Mouse (Mus musculus) C2C12 (cell line): ENCODE measurements around the gene Atp11a. TPM values are rescaled to one million over a fixed set of nuclear protein-coding genes. Genes with fewer than 3 reads are reported as not detected.
A peak's percentile ranks its signal among the peaks of the same experiment; 100 is the strongest.

Experiments used
- H3K27me3 ChIP-seq: one replicate; pipeline ENCODE4 v1.6.1; 2011; ENCODE audit not compliant: control insufficient read depth, insufficient read depth, insufficient read length
- H3K36me3 ChIP-seq: one replicate; pipeline ENCODE4 v1.6.1; 2011; ENCODE audit not compliant: control insufficient read depth, insufficient read depth
- H3K4me3 ChIP-seq: one replicate; pipeline ENCODE4 v1.5.1; 2011; ENCODE audit warnings: mild to moderate bottlenecking, control low read depth; ENCODE audit not compliant: poor library complexity, insufficient read depth, severe bottlenecking
- H3K79me2 ChIP-seq: one replicate; pipeline ENCODE4 v1.6.1; 2011; ENCODE audit not compliant: control insufficient read depth, insufficient read depth
- H3K79me3 ChIP-seq: one replicate; pipeline ENCODE4 v1.6.1; 2011; ENCODE audit warnings: low read depth, control low read depth
- H3ac ChIP-seq: one replicate; pipeline ENCODE3; 2011; ENCODE audit warnings: low read depth; ENCODE audit not compliant: control insufficient read depth, insufficient read length
- CEBPB ChIP-seq: IDR thresholded peaks from one replicate; pipeline ENCODE4 v1.6.1; 2011; ENCODE audit warnings: low read depth, mild to moderate bottlenecking, control low read depth, moderate library complexity
- CTCF ChIP-seq: IDR thresholded peaks from one replicate; pipeline ENCODE4 v1.5.1; 2011; ENCODE audit not compliant: control insufficient read depth, insufficient read depth, insufficient read length
- FOSL1 ChIP-seq: IDR thresholded peaks from one replicate; pipeline ENCODE4 v1.8.0; 2011; ENCODE audit warnings: mild to moderate bottlenecking, low read length; ENCODE audit not compliant: poor library complexity, insufficient read depth, severe bottlenecking
- MAX ChIP-seq: IDR thresholded peaks from one replicate; pipeline ENCODE4 v1.6.1; 2011; ENCODE audit warnings: mild to moderate bottlenecking, control low read depth
- MYOD1 ChIP-seq: IDR thresholded peaks from one replicate; pipeline ENCODE4 v1.6.1; 2011; ENCODE audit warnings: low read depth; ENCODE audit not compliant: control insufficient read depth, insufficient read length
- MYOG ChIP-seq: IDR thresholded peaks from one replicate; pipeline ENCODE4 v1.6.1; 2011; ENCODE audit not compliant: control insufficient read depth, insufficient read length; ENCODE audit errors: extremely low read depth
- USF1 ChIP-seq: IDR thresholded peaks from one replicate; pipeline ENCODE4 v1.6.1; 2011; ENCODE audit warnings: low read depth, mild to moderate bottlenecking, control low read depth, moderate library complexity
- long read RNA-seq, 2 experiments: library from polyadenylated mRNA; unstranded; transcript quantifications; one replicate each; pipeline ENCODE4 v2.0.0; 2019 to 2020
- polyA plus RNA-seq: library from polyadenylated mRNA; unstranded; fragments of >200 nt; fragmentation: generic; extraction: Trizol; gene quantifications from one replicate; pipeline ENCODE4 v1.2.1, GENCODE M21; 2012; ENCODE audit warnings: missing spikeins

The Atp11a gene
- 16.6 TPM for polyA plus RNA-seq
- long read RNA-seq, experiment 1, partial matches to known transcripts, result 1 of 6 reads
- long read RNA-seq, experiment 1, other reads (novel, unspliced or antisense), result 5 of 6 reads
- long read RNA-seq, experiment 2, full-length matches to known transcripts, result 1 of 20 reads
- long read RNA-seq, experiment 2, partial matches to known transcripts, result 16 of 20 reads
- long read RNA-seq, experiment 2, other reads (novel, unspliced or antisense), result 3 of 20 reads

- TF ChIP-seq CEBPB, result no peak
- TF ChIP-seq MYOG, result no peak
- no peak for TF ChIP-seq MYOD1
- no peak for TF ChIP-seq USF1
- TF ChIP-seq CTCF, result no peak
- no peak for TF ChIP-seq FOSL1
- no peak for TF ChIP-seq MAX
- no peaks in the 10 kb centered on the region for H3K36me3 ChIP-seq
- peaks cover 5% of the 10 kb centered on the region for H3K79me2 ChIP-seq
- H3K4me3 ChIP-seq, result peak within 1 kb of the TSS; percentile 51
- peaks cover 4% of the 10 kb centered on the region for H3K27me3 ChIP-seq
- peak within 1 kb of the TSS; percentile 98 for H3ac ChIP-seq
- H3K79me3 ChIP-seq, result peaks cover 1% of the 10 kb centered on the region
Observed at GRCm38 (mm10) chr8:12756391-12757157, at the start of gene Atp11a. TSS of gene Atp11a (plus strand) at chr8:12757014.

GRCm38 (mm10) chr8:12711623-12712022 is 45.2 kb upstream of the Atp11a start:
- peaks cover 67% of the 10 kb centered on the region for H3K27me3 ChIP-seq
- no peak overlapping the region for H3K4me3 ChIP-seq
- no peaks in the 10 kb centered on the region for H3K79me3 ChIP-seq
- no peaks in the 10 kb centered on the region for H3K79me2 ChIP-seq
- no peaks in the 10 kb centered on the region for H3K36me3 ChIP-seq
- no peak overlapping the region for H3ac ChIP-seq
- TF ChIP-seq FOSL1, result no peak
- TF ChIP-seq MYOD1, result no peak
- no peak for TF ChIP-seq MAX
- TF ChIP-seq USF1, result no peak
- no peak for TF ChIP-seq CEBPB
- TF ChIP-seq MYOG, result no peak
- TF ChIP-seq CTCF, result no peak

GRCm38 (mm10) chr8:12715861-12716585 is 40.8 kb upstream of the Atp11a start:
- no peak for TF ChIP-seq MYOG
- TF ChIP-seq FOSL1, result no peak
- no peak for TF ChIP-seq MYOD1
- TF ChIP-seq CTCF, result no peak
- no peak for TF ChIP-seq MAX
- no peak overlapping the region for H3ac ChIP-seq
- peaks cover 35% of the 10 kb centered on the region for H3K27me3 ChIP-seq
- H3K79me3 ChIP-seq, result no peaks in the 10 kb centered on the region
- H3K36me3 ChIP-seq, result no peaks in the 10 kb centered on the region
- H3K79me2 ChIP-seq, result no peaks in the 10 kb centered on the region
- no peak overlapping the region for H3K4me3 ChIP-seq

- no peaks in the 10 kb centered on the region for H3K79me2 ChIP-seq
- H3K36me3 ChIP-seq, result no peaks in the 10 kb centered on the region
- H3ac ChIP-seq, result no peak overlapping the region
- no peaks in the 10 kb centered on the region for H3K79me3 ChIP-seq
- no peak for TF ChIP-seq MAX
- TF ChIP-seq MYOG, result no peak
- no peak for TF ChIP-seq USF1
- no peak for TF ChIP-seq MYOD1
- no peak for TF ChIP-seq CEBPB
- TF ChIP-seq FOSL1, result no peak
- TF ChIP-seq CTCF, result no peak
- H3K27me3 ChIP-seq, result peaks cover 27% of the 10 kb centered on the region
- H3K4me3 ChIP-seq, result no peak overlapping the region
Observed at GRCm38 (mm10) chr8:12719091-12719490, 37.7 kb upstream of the Atp11a start.

GRCm38 (mm10) chr8:12728644-12729043 is 28.2 kb upstream of the Atp11a start:
- H3K4me3 ChIP-seq, result no peak overlapping the region
- H3K27me3 ChIP-seq, result peaks cover 34% of the 10 kb centered on the region
- H3K36me3 ChIP-seq, result no peaks in the 10 kb centered on the region
- no peaks in the 10 kb centered on the region for H3K79me2 ChIP-seq
- H3ac ChIP-seq, result no peak overlapping the region
- TF ChIP-seq MAX, result no peak
- no peak for TF ChIP-seq USF1
- TF ChIP-seq CEBPB, result no peak
- TF ChIP-seq FOSL1, result no peak
- no peak for TF ChIP-seq MYOD1
- no peak for TF ChIP-seq CTCF
- TF ChIP-seq MYOG, result no peak
- no peaks in the 10 kb centered on the region for H3K79me3 ChIP-seq
